Mouse (Mus musculus) layer of hippocampus, adult 2 months (tissue): Measurements from ENCODE around the gene Grasp. TPM values are rescaled to one million over a fixed set of nuclear protein-coding genes. Genes with fewer than 3 reads are reported as not detected.
A peak's percentile ranks its signal among the peaks of the same experiment; 100 is the strongest.

Experiments used
- DNase-seq, 2 experiments: peaks; one replicate each; pipeline ENCODE4 v3.0.0; 2022; ENCODE audit warnings: low spot score in 2 of 2
- H3K27ac ChIP-seq: fragments of 200-600 bp; 2 replicates; pipeline ENCODE4 v1.8.1; 2022
- H3K4me3 ChIP-seq: fragments of 200-600 bp; 2 replicates; pipeline ENCODE4 v1.8.1; 2022; ENCODE audit warnings: mild to moderate bottlenecking
- CTCF ChIP-seq: fragments of 200-600 bp; conservative IDR thresholded peaks from 2 replicates; pipeline ENCODE4 v1.8.1; 2022; ENCODE audit warnings: antibody characterized with exemption, mild to moderate bottlenecking, moderate library complexity
- total RNA-seq, 2 experiments: library from RNA; stranded (reverse); gene quantifications; 2 replicates each; pipeline ENCODE4 v1.2.3; 2021

Grasp gene
- total RNA-seq, 2 experiments from 2014 or later = 79.5 to 82.7 TPM

DNA sequence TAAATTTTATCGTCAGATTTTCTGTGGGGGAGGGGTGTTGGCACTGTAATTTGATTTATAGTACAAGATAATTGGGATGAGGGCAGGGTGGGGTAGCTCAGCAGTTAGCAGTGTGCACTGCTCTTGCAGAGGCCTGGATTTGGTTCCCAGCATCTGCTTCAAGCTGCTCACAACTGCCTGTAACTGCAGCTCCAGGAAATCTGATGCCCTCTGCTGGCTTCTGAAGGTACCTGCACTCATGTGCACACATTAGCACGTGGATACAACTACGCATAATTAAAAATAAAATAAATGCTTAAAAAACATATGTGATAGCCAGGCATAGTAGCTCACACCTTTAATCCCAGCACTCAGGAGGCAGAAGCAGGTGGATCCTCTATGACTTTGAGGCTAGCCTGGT lies 38.4 kb upstream of the Grasp start:
- TF ChIP-seq CTCF = peak; percentile 56
- DNase-seq = no peak
- no peak overlapping the region for H3K4me3 ChIP-seq
- H3K27ac ChIP-seq = no peak overlapping the region

DNA sequence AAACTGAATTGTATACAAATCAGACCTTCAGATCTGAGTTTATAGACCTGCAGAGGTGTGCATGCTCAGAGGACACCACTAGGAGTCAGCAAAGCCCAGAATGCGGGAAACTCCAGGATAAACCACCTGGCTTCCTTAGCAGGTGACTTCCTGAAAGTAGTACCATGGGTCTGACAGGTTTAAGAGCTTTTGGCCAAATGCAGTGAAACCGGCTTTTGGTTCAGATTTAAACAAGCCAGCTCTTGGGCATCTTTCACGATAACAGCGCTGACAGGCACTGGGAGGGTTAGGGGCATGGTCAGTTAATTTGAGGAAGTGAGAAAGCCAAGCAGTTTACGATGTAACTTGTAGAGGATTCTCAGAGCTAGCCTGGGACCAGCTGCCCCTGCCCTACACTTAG lies 36.1 kb upstream of the Grasp start:
- no peak for DNase-seq
- TF ChIP-seq CTCF = peak; percentile 50
- Histone ChIP-seq H3K4me3 (no peak overlapping the region), H3K27ac (no peak overlapping the region)

DNA sequence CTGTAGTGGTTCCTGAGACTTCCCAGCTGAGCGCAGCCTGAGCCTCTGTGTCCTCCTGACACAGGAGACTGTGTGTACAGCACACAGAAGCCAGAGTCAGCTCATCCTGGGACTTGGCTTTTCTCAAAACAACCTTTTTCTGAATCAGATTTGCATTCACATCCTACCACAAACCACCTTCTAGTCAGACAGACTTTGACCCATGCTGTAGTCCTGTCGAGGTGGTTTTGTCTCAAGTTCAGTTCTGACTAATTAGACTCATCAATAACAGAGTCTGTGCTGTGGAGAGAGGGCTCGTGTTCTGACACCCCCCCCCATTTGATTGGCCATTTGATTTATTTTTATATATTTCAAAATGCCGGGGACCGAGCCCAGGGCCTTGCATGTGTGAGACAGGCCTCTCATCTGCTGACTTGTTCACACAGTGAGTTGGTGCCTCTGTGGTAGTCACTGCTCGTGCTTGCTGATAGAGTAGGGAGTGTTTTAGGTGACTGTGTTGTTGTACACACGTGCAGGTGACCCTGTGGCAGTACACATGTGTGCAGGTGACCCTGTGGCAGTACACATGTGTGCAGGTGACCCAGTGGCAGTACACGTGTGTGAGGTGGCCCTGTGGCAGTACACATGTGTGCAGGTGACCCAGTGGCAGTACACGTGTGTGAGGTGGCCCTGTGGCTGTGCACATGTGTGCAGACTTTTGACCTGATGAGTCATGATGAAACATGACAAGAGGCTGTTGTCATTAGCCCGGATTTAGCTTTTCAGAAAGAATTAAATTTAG lies 33.8 kb upstream of the Grasp start:
- TF ChIP-seq CTCF = no peak
- Histone ChIP-seq H3K27ac (no peak overlapping the region), H3K4me3 (no peak overlapping the region)
- no peak for DNase-seq

DNA sequence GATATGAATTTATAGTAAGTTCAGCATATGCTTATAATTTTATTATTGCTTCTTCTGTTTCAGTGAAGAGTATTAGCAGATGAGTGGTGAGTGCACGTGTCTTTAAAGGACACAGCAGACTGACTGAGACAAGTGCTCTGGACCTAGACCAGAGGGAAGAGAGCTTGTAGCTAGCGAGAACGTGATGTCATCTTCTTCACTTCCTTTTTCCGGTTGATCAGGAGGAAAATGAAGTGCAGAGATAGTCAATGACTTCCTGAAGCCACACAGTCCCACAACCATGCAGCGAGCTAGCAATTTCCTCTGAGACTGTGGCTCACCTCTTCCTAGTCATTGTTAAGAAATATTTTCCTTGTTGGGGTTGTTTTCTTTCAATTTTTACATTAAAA lies 33.2 kb upstream of the Grasp start:
- H3K4me3 ChIP-seq = no peak overlapping the region
- no peak for TF ChIP-seq CTCF
- H3K27ac ChIP-seq = no peak overlapping the region
- no peak for DNase-seq

DNA sequence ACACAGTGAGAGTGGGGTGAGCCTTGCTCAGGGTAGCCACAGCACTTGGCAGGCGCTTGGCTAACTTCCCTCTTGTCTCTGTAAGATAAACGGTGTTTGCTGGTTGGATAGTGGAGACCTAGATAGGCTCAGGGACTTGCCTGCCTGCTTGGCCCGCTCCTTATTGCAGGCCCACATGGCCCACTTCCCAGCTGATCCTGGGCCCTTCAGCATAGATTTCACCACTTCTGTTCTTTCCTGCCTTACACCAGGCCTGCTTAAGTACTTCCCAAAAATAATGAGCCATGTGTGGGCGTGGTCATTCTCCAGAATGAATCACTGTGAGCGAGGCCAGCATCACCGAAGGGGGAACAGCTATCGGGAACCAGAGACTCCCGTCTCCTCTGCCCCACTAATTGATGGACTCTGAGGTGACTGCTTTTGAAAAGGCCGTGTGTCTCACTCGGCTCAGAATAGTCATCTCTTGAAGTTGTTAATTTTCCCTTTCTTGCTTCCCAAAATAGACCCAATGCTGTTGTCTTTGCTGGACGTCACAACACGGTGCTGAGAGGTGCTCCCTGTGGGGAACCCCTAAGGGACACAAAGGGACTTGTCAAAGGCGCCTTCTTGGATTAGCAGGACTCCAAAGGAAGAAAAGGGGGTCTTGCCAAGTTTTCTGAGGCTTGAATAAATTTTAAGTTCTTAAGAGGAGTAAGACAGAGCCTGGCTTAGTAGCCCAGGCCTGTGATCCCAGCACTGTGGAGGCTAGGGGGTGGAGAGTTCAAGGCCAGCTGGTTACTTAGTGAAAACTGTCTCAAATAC lies 32.3 kb upstream of the Grasp start:
- TF ChIP-seq CTCF = no peak
- Histone ChIP-seq H3K4me3 (no peak overlapping the region), H3K27ac (peak overlapping the region; percentile 55; the same call in 1 of the 2 replicates)
- no peak for DNase-seq

DNA sequence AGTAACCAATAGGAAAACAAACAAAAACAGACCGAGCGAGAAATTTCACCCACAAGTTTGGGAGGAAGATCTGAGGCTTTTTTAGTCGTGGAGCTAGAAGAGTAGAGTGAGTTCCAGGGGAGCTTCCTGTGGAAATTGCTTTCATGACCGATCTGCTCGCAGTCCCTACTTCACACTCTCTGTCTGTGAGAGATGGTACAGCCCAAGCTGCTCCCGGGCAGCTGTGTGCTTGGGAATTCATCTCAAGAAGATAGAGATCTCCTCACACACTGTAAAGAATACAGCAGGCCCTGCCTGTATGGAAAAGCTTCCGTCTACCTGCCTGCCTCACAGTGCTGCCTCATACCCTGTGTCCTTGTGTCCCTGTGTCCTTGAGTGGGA lies 31.7 kb upstream of the Grasp start:
- H3K4me3 ChIP-seq = no peak overlapping the region
- H3K27ac ChIP-seq = peak overlapping the region; percentile 55; the same call in 1 of the 2 replicates
- TF ChIP-seq CTCF = no peak
- no peak for DNase-seq

DNA sequence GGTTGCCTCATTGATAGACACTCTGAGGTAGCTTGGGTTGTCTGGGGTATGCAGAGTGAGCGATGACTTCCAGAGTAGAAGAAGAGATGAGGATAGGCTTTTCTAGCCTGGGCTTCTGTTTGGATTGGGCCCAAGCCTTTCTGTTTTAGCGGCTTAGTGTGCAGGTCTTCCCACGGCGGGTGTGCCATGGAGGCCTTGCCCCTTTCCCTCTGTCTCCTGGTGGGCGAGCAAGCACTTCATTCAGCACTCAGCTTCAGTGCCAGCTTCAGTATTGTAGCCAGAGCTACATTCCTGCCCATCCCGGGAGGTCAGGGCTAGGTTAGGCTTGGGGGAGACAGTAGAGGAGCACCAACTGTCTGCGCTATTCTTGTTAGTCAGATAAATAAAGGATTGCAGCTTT lies 31.3 kb upstream of the Grasp start:
- Histone ChIP-seq H3K4me3 (no peak overlapping the region), H3K27ac (peak overlapping the region; percentile 55; the same call in 1 of the 2 replicates)
- no peak for DNase-seq
- no peak for TF ChIP-seq CTCF

DNA sequence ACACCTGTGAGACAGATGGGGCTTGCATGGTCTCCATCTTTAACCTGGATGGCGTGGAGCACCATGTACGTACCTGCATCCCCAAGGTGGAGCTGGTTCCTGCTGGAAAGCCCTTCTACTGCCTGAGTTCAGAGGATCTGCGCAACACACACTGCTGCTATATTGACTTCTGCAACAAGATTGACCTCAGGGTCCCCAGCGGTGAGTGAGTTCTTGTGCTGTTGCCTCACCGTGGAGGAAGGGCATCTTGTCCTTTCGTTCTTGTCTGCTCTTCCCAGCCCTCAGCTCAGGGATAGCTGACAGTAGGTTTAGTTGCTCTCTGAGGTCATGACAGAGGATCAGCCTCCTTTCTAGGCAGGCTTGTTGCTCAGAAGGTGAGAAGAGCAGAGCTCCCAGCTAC lies 30.0 kb upstream of the Grasp start:
- H3K27ac ChIP-seq = no peak overlapping the region
- no peak overlapping the region for H3K4me3 ChIP-seq
- DNase-seq = no peak
- no peak for TF ChIP-seq CTCF

DNA sequence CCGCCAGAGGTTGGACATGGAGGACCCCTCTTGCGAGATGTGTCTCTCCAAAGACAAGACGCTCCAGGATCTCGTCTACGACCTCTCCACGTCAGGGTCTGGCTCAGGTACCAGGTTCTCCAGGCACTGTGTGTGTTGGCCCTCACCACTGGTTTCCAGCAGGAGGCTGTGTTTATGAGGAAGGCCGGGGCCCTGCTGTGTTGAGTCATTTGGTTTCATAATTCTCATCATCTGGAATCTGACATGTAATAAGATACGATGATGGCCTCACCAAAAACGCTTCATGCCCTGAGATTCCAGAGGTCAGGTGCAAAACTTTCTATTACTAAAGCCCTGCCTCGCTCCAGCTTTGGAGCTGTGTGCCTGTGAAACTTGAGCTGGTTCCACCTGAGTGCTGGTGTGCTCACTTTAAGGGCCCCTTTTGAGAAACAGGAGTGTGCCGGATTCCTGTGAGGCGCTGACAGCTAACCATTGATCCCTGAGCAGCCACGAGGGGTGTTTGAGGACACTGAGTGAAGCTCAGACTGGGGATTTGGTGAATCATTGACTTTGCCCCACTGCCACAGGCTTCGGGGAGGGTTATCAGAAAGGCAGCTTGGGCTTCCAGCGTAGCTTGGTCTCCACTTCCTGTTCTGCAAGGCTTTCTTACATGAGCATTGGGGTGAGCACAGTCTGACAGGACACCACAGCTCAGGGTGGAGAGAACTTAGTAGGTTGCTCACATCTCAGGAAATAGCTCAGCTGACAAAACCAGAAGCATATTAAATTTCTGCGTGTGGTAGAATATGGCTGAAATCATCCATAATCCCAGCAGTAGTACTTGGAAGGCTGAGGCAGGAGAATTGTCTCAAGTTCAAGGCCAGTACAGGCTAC lies 28.8 kb upstream of the Grasp start:
- H3K4me3 ChIP-seq = no peak overlapping the region
- no peak for TF ChIP-seq CTCF
- no peak overlapping the region for H3K27ac ChIP-seq
- DNase-seq = no peak

DNA sequence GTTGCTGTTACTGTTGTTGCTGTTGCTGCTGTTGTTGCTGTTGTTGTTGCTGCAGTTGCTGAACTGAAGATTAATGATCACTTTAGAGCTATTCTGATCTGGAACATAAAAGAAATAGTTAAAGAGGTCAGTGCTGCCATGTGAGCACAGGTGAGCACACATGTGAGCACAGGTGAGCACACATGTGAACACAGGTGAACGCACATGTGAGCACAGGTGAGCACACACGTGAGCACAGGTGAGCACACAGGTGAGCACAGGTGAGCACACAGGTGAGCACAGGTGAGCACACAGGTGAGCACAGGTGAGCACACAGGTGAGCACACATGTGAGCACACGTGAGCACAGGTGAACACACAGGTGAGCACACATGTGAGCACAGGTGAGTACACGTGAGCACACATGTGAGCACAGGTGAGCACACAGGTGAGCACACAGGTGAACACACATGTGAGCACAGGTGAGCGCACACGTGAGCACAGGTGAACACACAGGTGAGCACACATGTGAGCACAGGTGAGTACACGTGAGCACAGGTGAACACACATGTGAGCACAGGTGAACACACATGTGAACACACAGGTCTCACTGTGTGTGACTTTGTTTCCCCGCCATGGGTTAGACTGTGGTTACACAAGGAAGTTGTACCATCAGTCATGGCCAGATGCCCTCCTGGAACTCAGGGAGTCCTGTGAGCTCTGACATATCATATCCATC lies 27.8 kb upstream of the Grasp start:
- no peak overlapping the region for H3K27ac ChIP-seq
- DNase-seq = no peak
- no peak overlapping the region for H3K4me3 ChIP-seq
- no peak for TF ChIP-seq CTCF

DNA sequence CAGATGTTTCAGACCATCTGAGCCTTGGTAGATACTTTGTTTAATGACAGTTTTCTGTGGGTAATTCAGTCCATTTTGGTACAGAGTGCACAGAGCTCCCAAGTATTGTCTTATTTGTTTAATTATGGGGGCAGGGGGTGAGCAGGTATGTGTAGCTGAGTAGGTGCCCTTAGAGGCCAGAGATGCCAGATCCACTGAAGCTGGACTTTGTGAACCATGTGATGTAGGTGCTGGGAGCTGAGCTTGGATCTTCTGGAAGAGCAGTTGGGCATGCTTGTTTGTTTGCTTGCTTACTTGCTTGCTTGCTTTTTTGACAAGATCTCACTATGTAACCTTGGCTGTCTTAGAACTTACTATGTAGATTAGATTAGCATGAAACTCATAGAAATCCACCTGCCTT lies 27.0 kb upstream of the Grasp start:
- DNase-seq = no peak
- no peak overlapping the region for H3K27ac ChIP-seq
- TF ChIP-seq CTCF = no peak
- no peak overlapping the region for H3K4me3 ChIP-seq

DNA sequence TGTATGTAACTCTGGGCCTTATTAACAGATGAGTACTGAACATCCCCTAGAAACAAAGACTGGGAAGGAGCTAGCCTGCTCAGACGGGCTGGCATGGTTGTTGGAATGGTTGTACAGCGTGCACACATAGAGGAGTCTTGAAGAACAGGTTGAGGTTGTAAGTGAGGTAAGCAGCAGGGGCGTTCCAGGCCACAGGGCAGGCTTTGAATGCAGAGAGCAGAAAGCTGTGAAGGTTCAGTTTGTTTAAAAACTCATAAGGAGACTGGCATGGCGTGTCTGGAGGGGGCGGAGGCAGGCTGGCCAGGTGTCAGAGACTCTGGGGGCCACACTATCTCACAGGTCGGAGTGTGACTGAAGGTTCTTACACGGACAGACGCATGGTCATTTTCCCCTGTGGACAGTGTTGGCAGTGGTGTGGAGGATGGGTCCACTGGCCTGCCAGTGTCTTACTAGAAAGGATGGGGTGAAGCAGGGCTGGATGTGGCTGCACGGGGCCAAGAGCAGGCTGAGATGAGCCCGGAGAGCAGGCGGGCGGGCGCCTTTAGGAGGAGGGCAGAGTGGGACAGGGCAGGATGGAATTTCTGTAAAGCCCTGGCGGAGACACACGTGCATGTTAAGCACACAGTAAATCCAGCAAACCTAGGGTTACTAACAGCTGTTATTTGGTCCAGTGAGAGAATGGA lies 26.4 kb upstream of the Grasp start:
- no peak for TF ChIP-seq CTCF
- no peak for DNase-seq
- Histone ChIP-seq H3K4me3 (no peak overlapping the region), H3K27ac (no peak overlapping the region)
